ENCODE assay signal across 8 mouse cellular contexts in the genomic region with DNA sequence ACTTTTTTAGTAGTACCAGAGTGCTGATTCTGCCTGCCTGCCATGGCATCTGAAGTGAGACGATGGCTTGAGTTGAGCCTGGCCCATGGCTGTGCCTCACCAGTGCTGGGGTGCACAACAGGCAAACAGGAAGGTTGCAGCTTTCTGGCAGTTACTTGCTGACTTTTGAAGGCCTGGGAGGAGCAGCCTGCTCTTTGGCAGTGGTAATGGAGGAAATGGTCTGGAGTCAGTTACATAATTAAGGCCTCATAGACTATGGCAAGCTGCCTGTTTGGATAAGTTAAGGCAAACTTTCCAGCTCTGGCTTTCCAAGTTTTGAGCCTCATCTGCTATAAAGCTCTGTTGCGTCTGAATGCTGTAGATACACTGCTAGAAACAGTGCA. TPM values are rescaled to one million over a fixed set of nuclear protein-coding genes. Genes with fewer than 3 reads are reported as not detected.
DNase-seq lines count a peak whose midpoint lies in the region; ATAC-seq and TF ChIP-seq lines count a peak whose summit lies in the region.

No protein-coding gene starts in this region.

- peak overlapping the region; percentile 98 for H3K27ac ChIP-seq in brown adipose tissue, adult 24 weeks (replicated peaks; ENCODE audit: low read depth, low read length)
- H3K27ac ChIP-seq in hindbrain, postnatal 0 days, result peak overlapping the region; percentile 80
- peak overlapping the region; percentile 99 for H3K27ac ChIP-seq in liver, embryonic 15.5 days (replicated peaks)
- peak overlapping the region; percentile 81 for H3K27ac ChIP-seq in neural tube, embryonic 13.5 days (replicated peaks)

- H3K4me3 ChIP-seq in brown adipose tissue, adult 24 weeks (ENCODE audit: insufficient read depth, low read depth, low read length), result no peak overlapping the region
- no peak overlapping the region for H3K4me3 ChIP-seq in hindbrain, postnatal 0 days (ENCODE audit: low read length)
- H3K4me3 ChIP-seq in liver, embryonic 15.5 days (replicated peaks), result peak overlapping the region; percentile 48
- H3K4me3 ChIP-seq in neural tube, embryonic 13.5 days, result peak overlapping the region; percentile 10; the same call in 1 of the 2 replicates

- peak; percentile 27 for DNase-seq in MN1 (ENCODE audit: low spot score)
- DNase-seq in gastrocnemius, postnatal 25 days, result peak; percentile 68
- no peak for DNase-seq in hindbrain, postnatal 0 days (ENCODE audit: low spot score)
- DNase-seq in embryo, embryonic 10 days (ENCODE audit: low spot score), result no peak
- DNase-seq in urinary bladder, postnatal 25 days (ENCODE audit: low spot score), result no peak

- TF ChIP-seq CTCF in hindbrain, postnatal 0 days (IDR thresholded peaks at IDR 0.05; ENCODE audit: low read depth), result no peak

- H3K27me3 ChIP-seq in hindbrain, postnatal 0 days (ENCODE audit: insufficient read depth, low read length), result no peaks in the 10 kb centered on the region
- H3K27me3 ChIP-seq in liver, embryonic 15.5 days, result no peaks in the 10 kb centered on the region
- no peaks in the 10 kb centered on the region for H3K27me3 ChIP-seq in neural tube, embryonic 13.5 days

- no peak for ATAC-seq in hindbrain, postnatal 0 days
- ATAC-seq in liver, embryonic 15.5 days (ENCODE audit: insufficient read depth), result no peak
- no peak for ATAC-seq in neural tube, embryonic 13.5 days (ENCODE audit: low read depth)

- H3K36me3 ChIP-seq in hindbrain, postnatal 0 days (ENCODE audit: insufficient read depth, low read length), result no peaks in the 10 kb centered on the region
- peaks cover 12% of the 10 kb centered on the region; the same call in 1 of the 2 replicates for H3K36me3 ChIP-seq in liver, embryonic 15.5 days (replicated peaks)
- no peaks in the 10 kb centered on the region for H3K36me3 ChIP-seq in neural tube, embryonic 13.5 days

- peak overlapping the region; percentile 92; the same call in 1 of the 2 replicates for H3K4me2 ChIP-seq in hindbrain, postnatal 0 days (ENCODE audit: low read depth, low read length)
- peak overlapping the region; percentile 72 for H3K4me2 ChIP-seq in liver, embryonic 15.5 days
- H3K4me2 ChIP-seq in neural tube, embryonic 13.5 days, result peak overlapping the region; percentile 77

- 48% methylated on average over 2 of the region's 2 CpGs for WGBS in hindbrain, postnatal 0 days
- 13% methylated on average over 2 of the region's 2 CpGs for WGBS in liver, embryonic 15.5 days (ENCODE audit: insufficient replicate concordance)
- WGBS in neural tube, embryonic 13.5 days, result 76% methylated on average over 2 of the region's 2 CpGs

- peaks cover 27% of the 10 kb centered on the region for H3K4me1 ChIP-seq in brown adipose tissue, adult 24 weeks (ENCODE audit: control insufficient read depth, insufficient read depth, insufficient read length, low read length)
- peaks cover 26% of the 10 kb centered on the region for H3K4me1 ChIP-seq in hindbrain, postnatal 0 days (ENCODE audit: insufficient read depth, low read length)
- H3K4me1 ChIP-seq in liver, embryonic 15.5 days (replicated peaks), result peaks cover 63% of the 10 kb centered on the region
- H3K4me1 ChIP-seq in neural tube, embryonic 13.5 days (replicated peaks), result peaks cover 37% of the 10 kb centered on the region

- H3K9ac ChIP-seq in hindbrain, postnatal 0 days (replicated peaks; ENCODE audit: low read length), result 0 out of 2 replicates have a peak overlapping the region, but pooled peaks have one; percentile 22
- peak overlapping the region; percentile 68 for H3K9ac ChIP-seq in liver, embryonic 15.5 days
- peak overlapping the region; percentile 61 for H3K9ac ChIP-seq in neural tube, embryonic 13.5 days

- H3K9me3 ChIP-seq in hindbrain, postnatal 0 days (ENCODE audit: low read length), result no peaks in the 10 kb centered on the region
- H3K9me3 ChIP-seq in liver, embryonic 15.5 days (replicated peaks), result no peaks in the 10 kb centered on the region
- H3K9me3 ChIP-seq in neural tube, embryonic 13.5 days, result no peaks in the 10 kb centered on the region

RNA-seq across cellular contexts. Expression of gene Zc3h4, which starts 4.4 kb away (rescaled TPM):
- 11.0 and 12.2 TPM in 2 replicates for polyA plus RNA-seq in brown adipose tissue, adult 24 weeks (2012; ENCODE audit: insufficient read depth, insufficient read length, missing spikeins)
- 10 to 100 TPM; 22.4 to 25.6 TPM for total RNA-seq in gastrocnemius, postnatal 25 days (2021)
- 36.8 and 38.2 TPM in 2 replicates for total RNA-seq in hindbrain, postnatal 0 days (2014; rRNA removed)
- 8.3 and 9.1 TPM in 2 replicates for polyA plus RNA-seq in hindbrain, postnatal 0 days (2015; fragmentation: Nextera tagmentation; extraction: Ambion mirVana)
- polyA plus RNA-seq in liver, embryonic 15.5 days (2015; fragmentation: Nextera tagmentation; extraction: Ambion mirVana), result 8.0 and 10.8 TPM in 2 replicates
- 16.8 and 19.9 TPM in 2 replicates for polyA plus RNA-seq in neural tube, embryonic 13.5 days (2015; fragmentation: Nextera tagmentation; extraction: Ambion mirVana)

RNA-seq across cellular contexts. Expression of gene Sae1, which starts 17.5 kb away (rescaled TPM):
- polyA plus RNA-seq in brown adipose tissue, adult 24 weeks (2012; ENCODE audit: insufficient read depth, insufficient read length, missing spikeins), result 22.5 and 31.0 TPM in 2 replicates
- total RNA-seq in gastrocnemius, postnatal 25 days (2021), result 10 to 100 TPM; 25.2 to 26.4 TPM
- 88.6 and 89.4 TPM in 2 replicates for total RNA-seq in hindbrain, postnatal 0 days (2014; rRNA removed)
- polyA plus RNA-seq in hindbrain, postnatal 0 days (2015; fragmentation: Nextera tagmentation; extraction: Ambion mirVana), result 215 and 216 TPM in 2 replicates
- polyA plus RNA-seq in liver, embryonic 15.5 days (2015; fragmentation: Nextera tagmentation; extraction: Ambion mirVana), result 97.7 and 98.0 TPM in 2 replicates
- 264 and 281 TPM in 2 replicates for polyA plus RNA-seq in neural tube, embryonic 13.5 days (2015; fragmentation: Nextera tagmentation; extraction: Ambion mirVana)

RNA-seq across cellular contexts. Expression of gene Tmem160, which starts 47.5 kb away (rescaled TPM):
- polyA plus RNA-seq in brown adipose tissue, adult 24 weeks (2012; ENCODE audit: insufficient read depth, insufficient read length, missing spikeins), result 58.0 and 62.4 TPM in 2 replicates
- 10 to 100 TPM; 37.4 to 39.4 TPM for total RNA-seq in gastrocnemius, postnatal 25 days (2021)
- total RNA-seq in hindbrain, postnatal 0 days (2014; rRNA removed), result 71.7 and 72.6 TPM in 2 replicates
- polyA plus RNA-seq in hindbrain, postnatal 0 days (2015; fragmentation: Nextera tagmentation; extraction: Ambion mirVana), result 102 and 114 TPM in 2 replicates
- polyA plus RNA-seq in liver, embryonic 15.5 days (2015; fragmentation: Nextera tagmentation; extraction: Ambion mirVana), result 28.8 and 30.4 TPM in 2 replicates
- polyA plus RNA-seq in neural tube, embryonic 13.5 days (2015; fragmentation: Nextera tagmentation; extraction: Ambion mirVana), result 54.6 and 59.0 TPM in 2 replicates

Comparison
In these comparisons a context has a peak if more than half of its experiments do, and no peak if none do; other contexts are left out.
1. DNase-seq: peak in MN1 (single experiment) and gastrocnemius, postnatal 25 days (single experiment); none in hindbrain, postnatal 0 days (single experiment), embryo, embryonic 10 days (single experiment) and urinary bladder, postnatal 25 days (single experiment).
2. H3K4me3 ChIP-seq: peak in liver, embryonic 15.5 days (single experiment) and neural tube, embryonic 13.5 days (single experiment); none in brown adipose tissue, adult 24 weeks (single experiment) and hindbrain, postnatal 0 days (single experiment).
3. Peak in every context shown above with its lines, with median percentiles within 50 percentile points of each other: H3K27ac ChIP-seq, H3K4me2 ChIP-seq and H3K9ac ChIP-seq.